Mouse (Mus musculus): ENCODE measurements around the gene Ascc3. TPM values are rescaled to one million over a fixed set of nuclear protein-coding genes. Genes with fewer than 3 reads are reported as not detected.

Ascc3 gene
- polyA plus RNA-seq, 1 experiment = 24.7 TPM

- DNase-seq (ENCODE audit: low spot score) = no peak
Observed at GRCm38 (mm10) chr10:50894170-50894991, 301.9 kb downstream of the Ascc3 start, which contains the start of gene Sim1. Sim1 (plus strand) TSS chr10:50894754.

GRCm38 (mm10) chr10:50895091-50895790, 302.8 kb downstream of the Ascc3 start:
- DNase-seq (ENCODE audit: low spot score) = no peak

- DNase-seq (ENCODE audit: low spot score) = no peak
Observed at GRCm38 (mm10) chr10:50895881-50896766, 303.7 kb downstream of the Ascc3 start.

GRCm38 (mm10) chr10:50896767-50897390, 304.4 kb downstream of the Ascc3 start:
- DNase-seq (ENCODE audit: low spot score) = no peak

GRCm38 (mm10) chr10:50897530-50898471, 305.3 kb downstream of the Ascc3 start:
- DNase-seq (ENCODE audit: low spot score) = no peak

- DNase-seq (ENCODE audit: low spot score) = no peak
Observed at GRCm38 (mm10) chr10:50898621-50899020, 306.2 kb downstream of the Ascc3 start.

- no peak for DNase-seq (ENCODE audit: low spot score)
Observed at GRCm38 (mm10) chr10:50899846-50900745, 307.6 kb downstream of the Ascc3 start.

All from urinary bladder, adult 2 months (tissue).